Mouse (Mus musculus) heart, embryonic 11.5 days (tissue): ENCODE measurements around the gene Erc2. TPM values are rescaled to one million over a fixed set of nuclear protein-coding genes. Genes with fewer than 3 reads are reported as not detected.
A peak's percentile ranks its signal among the peaks of the same experiment; 100 is the strongest.

ENCODE experiments used
- ATAC-seq: fragments of 200-750 bp; cut with Nextera tagmentation; replicated peaks from 2 replicates; pipeline ENCODE4 v1.8.0; 2017; ENCODE audit warnings: moderate library complexity; ENCODE audit not compliant: insufficient number of reproducible peaks, low FRiP score, low TSS enrichment
- H3K27ac ChIP-seq: fragments of 300-500 bp; sonication (generic); 2 replicates; pipeline ENCODE4 v1.5.1; 2014; ENCODE audit warnings: mild to moderate bottlenecking, low read depth, low read length
- H3K27me3 ChIP-seq: fragments of 300-500 bp; sonication (generic); 2 replicates; pipeline ENCODE4 v1.6.1; 2014; ENCODE audit warnings: mild to moderate bottlenecking, low read length, mixed read lengths; ENCODE audit not compliant: control insufficient read depth, insufficient read depth
- H3K36me3 ChIP-seq: fragments of 300-500 bp; sonication (generic); 2 replicates; pipeline ENCODE4 v1.6.1; 2014; ENCODE audit warnings: mild to moderate bottlenecking, low read length, moderate library complexity, mixed read lengths; ENCODE audit not compliant: control insufficient read depth, insufficient read depth
- H3K4me1 ChIP-seq: fragments of 300-500 bp; sonication (generic); 2 replicates; pipeline ENCODE4 v1.6.1; 2014; ENCODE audit warnings: low read length; ENCODE audit not compliant: control insufficient read depth, insufficient read depth
- H3K4me2 ChIP-seq: fragments of 300-500 bp; sonication (generic); 2 replicates; pipeline ENCODE4 v1.6.1; 2014; ENCODE audit warnings: mild to moderate bottlenecking, moderate library complexity
- H3K4me3 ChIP-seq: fragments of 300-500 bp; sonication (generic); 2 replicates; pipeline ENCODE4 v1.5.1; 2014; ENCODE audit warnings: low read depth, low read length
- H3K9ac ChIP-seq: fragments of 300-500 bp; sonication (generic); 2 replicates; pipeline ENCODE4 v1.6.1; 2014; ENCODE audit warnings: mild to moderate bottlenecking, low read depth, low read length, moderate library complexity
- H3K9me3 ChIP-seq: fragments of 300-500 bp; sonication (generic); replicated peaks from 2 replicates; pipeline ENCODE4 v1.6.1; 2016; ENCODE audit warnings: low read length; ENCODE audit not compliant: control insufficient read depth
- WGBS: fragments of 180-500 bp; shearing (Covaris S2); extraction: QIAGEN DNeasy Blood & Tissue Kit; methylation state at CpG from one replicate; pipeline ENCODE4 v1.1.7; 2014; ENCODE audit not compliant: insufficient replicate concordance; 5-methylcytosine and 5-hydroxymethylcytosine counted together
- polyA plus RNA-seq: library from polyadenylated mRNA; unstranded; fragments of >200 nt; fragmentation: Nextera tagmentation; extraction: Ambion mirVana; gene quantifications from 2 replicates; pipeline ENCODE4 v1.2.1, GENCODE M21; 2014

The Erc2 gene
- polyA plus RNA-seq, 1 experiment from 2014 or later: 6.2 TPM

- Histone ChIP-seq H3K4me2 (no peak overlapping the region), H3K4me1 (no peaks in the 10 kb centered on the region), H3K27ac (no peak overlapping the region), H3K4me3 (no peak overlapping the region), H3K36me3 (no peaks in the 10 kb centered on the region), H3K27me3 (no peaks in the 10 kb centered on the region), H3K9me3 (no peaks in the 10 kb centered on the region), H3K9ac (no peak overlapping the region)
- WGBS: 69% methylated on average over 5 of the region's 5 CpGs
- no peak for ATAC-seq
Measured at GRCm38 (mm10) chr14:27775367-27775766, 153.1 kb downstream of the Erc2 start.

- no peaks in the 10 kb centered on the region for H3K4me1 ChIP-seq
- no peaks in the 10 kb centered on the region for H3K36me3 ChIP-seq
- WGBS: 79% methylated on average over 8 of the region's 8 CpGs
- no peak overlapping the region for H3K4me2 ChIP-seq
- no peak overlapping the region for H3K27ac ChIP-seq
- H3K9ac ChIP-seq: no peak overlapping the region
- ATAC-seq: no peak
- H3K9me3 ChIP-seq: no peaks in the 10 kb centered on the region
- H3K27me3 ChIP-seq: no peaks in the 10 kb centered on the region
- no peak overlapping the region for H3K4me3 ChIP-seq
Measured at GRCm38 (mm10) chr14:27778503-27778902, 156.3 kb downstream of the Erc2 start.

- H3K27me3 ChIP-seq: no peaks in the 10 kb centered on the region
- no peak overlapping the region for H3K4me2 ChIP-seq
- WGBS: 72% methylated on average over 2 of the region's 2 CpGs
- H3K4me3 ChIP-seq: no peak overlapping the region
- H3K4me1 ChIP-seq: no peaks in the 10 kb centered on the region
- H3K36me3 ChIP-seq: no peaks in the 10 kb centered on the region
- H3K9ac ChIP-seq: no peak overlapping the region
- no peaks in the 10 kb centered on the region for H3K9me3 ChIP-seq
- no peak for ATAC-seq
- H3K27ac ChIP-seq: no peak overlapping the region
Measured at GRCm38 (mm10) chr14:27778982-27779701, 156.9 kb downstream of the Erc2 start.

- Histone ChIP-seq H3K9ac (no peak overlapping the region), H3K36me3 (no peaks in the 10 kb centered on the region), H3K4me1 (no peaks in the 10 kb centered on the region), H3K27me3 (no peaks in the 10 kb centered on the region), H3K27ac (no peak overlapping the region), H3K4me2 (no peak overlapping the region), H3K4me3 (no peak overlapping the region), H3K9me3 (no peaks in the 10 kb centered on the region)
- ATAC-seq: no peak
- WGBS: 77% methylated on average over 1 of the region's 1 CpGs
Measured at GRCm38 (mm10) chr14:27781221-27781620, 159.0 kb downstream of the Erc2 start.

- Histone ChIP-seq H3K4me1 (no peaks in the 10 kb centered on the region), H3K27ac (no peak overlapping the region), H3K27me3 (no peaks in the 10 kb centered on the region), H3K9ac (no peak overlapping the region), H3K9me3 (no peaks in the 10 kb centered on the region), H3K4me3 (no peak overlapping the region), H3K4me2 (no peak overlapping the region), H3K36me3 (no peaks in the 10 kb centered on the region)
- WGBS: 82% methylated on average over 4 of the region's 4 CpGs
- no peak for ATAC-seq
Measured at GRCm38 (mm10) chr14:27784826-27785225, 162.6 kb downstream of the Erc2 start.

DNA sequence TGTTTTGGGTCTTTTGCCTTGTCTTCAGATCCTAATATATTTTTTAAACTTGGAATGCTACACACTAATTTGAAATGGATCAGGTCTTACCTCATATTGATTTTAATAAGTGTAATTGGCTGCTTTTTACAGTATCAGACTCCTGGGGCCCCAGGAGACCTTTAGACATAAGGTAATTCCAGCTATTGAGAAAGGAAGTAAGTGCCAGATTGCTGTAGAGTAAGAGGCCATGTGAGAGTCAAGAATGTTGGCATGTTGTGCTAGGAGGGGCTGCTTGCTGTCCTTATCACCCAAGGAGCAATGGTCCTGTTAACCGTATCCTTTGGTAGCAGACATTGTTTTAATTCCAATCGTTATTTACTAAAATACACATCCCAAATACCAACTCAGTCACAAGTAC lies 163.3 kb downstream of the Erc2 start:
- H3K36me3 ChIP-seq: no peaks in the 10 kb centered on the region
- 75% methylated on average over 2 of the region's 2 CpGs for WGBS
- H3K4me2 ChIP-seq: no peak overlapping the region

GRCm38 (mm10) chr14:27789066-27789898 lies 167.1 kb downstream of the Erc2 start:
- H3K27me3 ChIP-seq: no peaks in the 10 kb centered on the region
- WGBS: 58% methylated on average over 6 of the region's 6 CpGs
- no peak for ATAC-seq
- no peaks in the 10 kb centered on the region for H3K36me3 ChIP-seq
- H3K9me3 ChIP-seq: no peaks in the 10 kb centered on the region
- no peak overlapping the region for H3K9ac ChIP-seq
- H3K4me1 ChIP-seq: no peaks in the 10 kb centered on the region
- H3K27ac ChIP-seq: 0 out of 2 replicates have a peak overlapping the region, but pooled peaks have one; percentile 29
- H3K4me3 ChIP-seq: no peak overlapping the region
- no peak overlapping the region for H3K4me2 ChIP-seq

More for the DNA sequence above, 163.3 kb downstream of the Erc2 start:
- ATAC-seq: no peak
- Histone ChIP-seq H3K27me3 (no peaks in the 10 kb centered on the region), H3K4me3 (no peak overlapping the region), H3K4me1 (no peaks in the 10 kb centered on the region), H3K9ac (no peak overlapping the region), H3K9me3 (no peaks in the 10 kb centered on the region), H3K27ac (no peak overlapping the region)

DNA sequence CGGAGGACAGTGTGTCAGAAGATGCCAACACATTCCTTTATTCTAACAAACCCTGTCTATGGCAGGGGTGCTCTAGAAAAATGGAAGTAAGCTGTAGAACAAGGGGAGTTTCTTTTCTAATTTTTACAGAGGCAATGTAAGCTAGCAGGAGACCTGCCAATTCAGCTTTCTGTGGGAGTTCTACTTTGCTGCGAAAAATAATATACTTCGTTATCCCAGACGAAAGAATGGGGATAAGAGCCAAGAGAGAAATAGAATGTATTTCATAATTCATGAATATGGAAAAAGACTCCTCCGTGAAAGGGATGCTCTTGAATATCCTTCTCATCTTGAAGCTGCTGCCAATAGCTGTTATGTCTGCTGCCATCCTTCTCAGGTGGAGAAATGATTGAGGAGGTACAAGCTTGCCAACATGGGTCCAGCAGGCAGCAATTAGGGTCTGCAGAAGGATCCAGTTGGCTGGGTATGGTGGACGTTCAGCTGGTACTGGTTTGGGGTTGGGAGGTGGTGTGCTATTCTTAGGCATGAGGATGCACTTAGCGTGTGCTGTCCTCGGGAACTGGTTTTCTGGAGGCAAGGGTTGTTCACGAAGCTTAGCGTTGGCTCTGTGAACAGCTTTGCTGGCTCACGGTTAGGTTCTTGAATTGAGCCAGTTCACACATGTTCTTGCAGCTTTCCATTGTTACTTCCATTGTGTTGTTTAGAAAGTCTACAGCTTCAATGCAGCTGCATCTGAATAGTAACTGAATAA lies 176.1 kb downstream of the Erc2 start:
- no peaks in the 10 kb centered on the region for H3K4me1 ChIP-seq
- H3K4me2 ChIP-seq: no peak overlapping the region
- H3K36me3 ChIP-seq: no peaks in the 10 kb centered on the region
- no peak overlapping the region for H3K9ac ChIP-seq
- no peak overlapping the region for H3K27ac ChIP-seq
- no peak for ATAC-seq
- no peak overlapping the region for H3K4me3 ChIP-seq
- no peaks in the 10 kb centered on the region for H3K27me3 ChIP-seq
- WGBS: 78% methylated on average over 11 of the region's 11 CpGs
- no peaks in the 10 kb centered on the region for H3K9me3 ChIP-seq
